Mouse (Mus musculus) brain, embryonic 14.5 days (tissue): ENCODE measurements around the gene Csdc2. TPM values are rescaled to one million over a fixed set of nuclear protein-coding genes. Genes with fewer than 3 reads are reported as not detected.
"Not testable (repeated sequence)": the region's sequence is repeated elsewhere in the genome, so short reads cannot be mapped to it uniquely, and the experiment has no call there.

Source experiments
- DNase-seq: peaks from one replicate; pipeline ENCODE4 v3.0.0-alpha.2; 2011; ENCODE audit warnings: low read depth
- CTCF ChIP-seq: fragments of 200-500 bp; IDR thresholded peaks from 2 replicates; pipeline ENCODE4 v1.5.1; 2012; ENCODE audit warnings: inconsistent platforms, mild to moderate bottlenecking, moderate library complexity, borderline replicate concordance; ENCODE audit not compliant: insufficient read depth, insufficient read length; ENCODE audit errors: extremely low read depth
- POLR2A ChIP-seq: fragments of 200-500 bp; IDR thresholded peaks from 2 replicates; pipeline ENCODE4 v1.6.1; 2012; ENCODE audit warnings: mild to moderate bottlenecking, inconsistent platforms, borderline replicate concordance; ENCODE audit not compliant: poor library complexity, insufficient read depth, insufficient read length, severe bottlenecking; ENCODE audit errors: extremely low read depth
- polyA plus RNA-seq: library from polyadenylated mRNA; depleted of rRNA; stranded (reverse); fragments of >200 nt; gene quantifications from 2 replicates; pipeline ENCODE4 v1.2.3, GENCODE M21; 2012; rRNA removed

Csdc2 gene
- 89.4 and 128 TPM in 2 replicates for polyA plus RNA-seq

DNA sequence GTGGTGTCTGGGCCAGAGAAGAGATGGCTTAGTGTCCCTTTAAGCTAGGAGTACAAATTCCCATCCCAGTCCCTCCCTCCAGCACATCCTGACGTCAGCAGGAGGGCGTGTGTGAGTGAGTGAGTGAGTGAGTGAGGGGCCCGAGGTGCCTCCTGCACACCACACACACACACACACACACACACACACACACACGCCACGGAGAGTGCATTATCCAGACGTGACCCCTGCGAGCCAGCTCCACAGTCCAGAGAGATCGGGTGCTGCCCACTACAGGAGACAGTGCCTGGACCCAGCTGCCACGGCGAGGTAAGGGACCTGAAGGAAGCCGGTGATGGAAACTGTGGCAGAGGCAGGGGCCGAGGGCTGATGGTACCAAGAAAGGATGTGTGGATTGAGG lies at the start of gene Csdc2:
Csdc2 (plus strand) TSS at position 81 of the 400 bp plus-strand sequence.
- TF ChIP-seq CTCF, result no peak
- TF ChIP-seq POLR2A, result peak; percentile 11; the same call in 1 of the 2 replicates
- peak; percentile 90 for DNase-seq

GRCm38 (mm10) chr15:81886795-81887550 lies 49.6 kb upstream of the Csdc2 start:
- DNase-seq, result no peak
- TF ChIP-seq CTCF, result no peak
- TF ChIP-seq POLR2A, result no peak

DNA sequence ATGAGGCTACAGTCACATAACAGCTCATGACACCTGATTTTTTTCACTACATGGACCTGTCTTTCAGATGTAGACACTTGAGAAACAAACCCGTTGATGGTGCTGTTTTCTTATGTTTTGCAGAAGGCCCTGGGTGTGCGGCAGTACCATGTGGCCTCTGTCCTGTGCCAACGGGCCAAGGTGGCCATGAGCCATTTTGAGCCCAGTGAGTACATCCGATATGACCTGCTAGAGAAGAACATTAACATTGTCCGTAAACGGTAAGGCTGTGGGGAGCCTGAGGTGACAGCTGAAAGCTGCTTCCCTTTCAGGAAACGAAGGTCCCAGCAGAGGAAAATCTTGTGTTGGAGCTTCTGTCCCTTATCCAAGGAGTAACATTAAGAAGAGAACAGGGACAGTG lies 47.4 kb upstream of the Csdc2 start:
- TF ChIP-seq CTCF (no peak), POLR2A (no peak)
- DNase-seq, result no peak

DNA sequence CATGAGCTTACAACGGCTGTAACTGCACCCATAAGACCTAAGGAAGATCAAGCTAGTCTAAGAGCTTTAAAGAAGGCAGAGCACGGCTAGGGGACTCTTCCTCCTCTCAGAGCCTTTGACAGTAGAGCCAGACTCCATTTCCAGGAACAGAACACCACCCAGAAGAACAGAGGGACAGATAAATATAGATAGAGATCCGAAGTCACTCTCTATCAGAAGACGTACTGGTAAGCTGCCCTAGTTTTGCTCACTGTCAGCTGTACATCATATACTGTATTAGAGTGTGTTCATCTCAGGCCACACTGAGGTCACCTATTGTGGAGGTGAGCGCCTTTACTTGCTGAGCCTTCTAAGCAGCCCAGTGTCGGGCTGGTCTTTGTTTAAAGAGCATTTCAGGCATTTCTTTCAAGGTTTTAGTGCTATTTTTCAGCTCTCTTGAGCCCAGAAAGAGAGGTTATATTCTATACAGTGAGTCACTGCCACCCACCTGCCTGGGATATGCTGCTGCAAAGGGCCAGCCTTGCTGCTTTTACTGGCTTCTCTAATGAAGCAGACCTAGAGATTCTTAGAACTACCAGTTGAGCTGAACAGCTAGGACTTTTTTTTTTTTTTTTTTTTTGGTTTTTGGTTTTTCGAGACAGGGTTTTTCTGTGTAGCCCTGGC lies 45.3 kb upstream of the Csdc2 start:
- DNase-seq, result no peak

DNA sequence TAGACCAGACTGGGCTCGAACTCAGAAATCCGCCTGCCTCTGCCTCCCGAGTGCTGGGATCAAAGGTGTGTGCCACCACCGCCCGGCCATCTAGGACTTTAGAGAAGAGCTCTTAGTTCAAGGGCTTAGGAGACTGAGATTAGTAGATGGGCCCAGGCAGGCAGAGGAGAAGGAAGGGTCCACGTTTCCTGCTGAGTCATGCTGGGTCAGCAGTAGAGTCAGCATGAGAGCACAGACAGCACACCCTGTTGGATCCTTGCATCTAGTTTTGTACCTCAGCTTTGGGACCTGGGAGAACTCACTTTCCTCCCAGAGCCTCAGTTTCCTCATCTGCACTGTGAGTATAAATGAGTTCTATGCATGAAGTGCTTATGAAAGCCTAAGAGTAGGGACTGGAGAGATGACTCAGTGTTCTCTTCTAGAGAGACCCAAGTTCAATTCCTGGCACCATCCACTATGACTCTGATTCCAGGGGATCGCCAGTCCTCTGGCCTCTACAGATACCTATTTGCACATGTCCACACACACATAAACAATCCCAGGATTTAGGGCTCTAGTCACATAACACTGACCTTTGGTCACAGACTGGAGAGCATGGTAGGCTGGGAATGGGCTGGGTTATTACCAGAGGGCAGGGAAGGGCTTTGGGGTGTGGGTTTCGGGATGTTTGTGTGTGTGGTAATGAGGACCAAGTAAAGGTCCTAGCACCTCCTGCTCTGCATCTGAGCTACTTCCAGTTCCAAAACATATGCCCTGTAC lies 44.6 kb upstream of the Csdc2 start:
- no peak for DNase-seq
- no peak for TF ChIP-seq POLR2A
- no peak for TF ChIP-seq CTCF

More for the DNA sequence above, 45.3 kb upstream of the Csdc2 start:
- TF ChIP-seq CTCF (no peak), POLR2A (no peak)

DNA sequence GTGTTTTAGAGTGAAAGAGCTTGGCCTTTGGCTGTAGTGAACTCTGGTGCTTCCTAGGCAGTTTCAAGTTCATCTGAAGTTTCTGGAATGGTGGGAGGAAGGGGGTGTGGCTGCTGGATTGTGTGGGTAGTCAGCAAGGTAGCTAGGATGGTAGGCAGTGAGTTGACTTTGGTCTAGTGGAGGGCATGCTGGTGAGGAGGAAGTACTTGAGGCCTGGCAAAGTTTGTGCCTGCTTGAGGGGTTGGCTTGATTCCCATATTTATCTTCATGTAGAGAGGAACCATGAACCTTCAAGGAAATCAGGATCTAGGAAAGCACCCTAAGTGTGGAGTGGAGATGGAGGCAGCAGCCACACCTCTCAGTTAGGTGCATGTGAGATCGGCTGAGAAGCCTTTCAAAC lies 42.6 kb upstream of the Csdc2 start:
- DNase-seq, result no peak
- TF ChIP-seq POLR2A (no peak), CTCF (no peak)

DNA sequence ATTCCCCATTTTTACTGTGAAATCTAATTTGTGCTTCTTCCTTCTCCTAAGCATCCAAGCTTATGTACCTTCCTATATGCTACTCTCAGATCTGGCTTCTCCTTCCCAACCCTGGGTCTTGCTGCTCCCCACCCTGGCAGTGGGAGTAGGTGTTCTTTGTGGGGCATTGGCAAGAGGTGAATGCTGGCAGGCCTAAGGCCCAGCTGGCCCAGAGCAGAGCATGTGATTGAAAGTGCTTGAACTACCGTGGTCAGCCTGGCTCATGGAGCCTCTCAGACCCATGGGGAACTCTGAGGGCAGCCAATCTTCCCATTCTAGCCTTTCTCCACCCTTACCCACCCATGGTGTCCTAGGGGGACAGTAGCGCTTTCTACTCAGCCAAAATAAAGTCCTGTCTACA lies 40.2 kb upstream of the Csdc2 start:
- TF ChIP-seq POLR2A, result no peak
- no peak for TF ChIP-seq CTCF
- DNase-seq, result no peak

- TF ChIP-seq POLR2A, result no peak
- no peak for TF ChIP-seq CTCF
- no peak for DNase-seq
These were observed 38.8 kb upstream of the Csdc2 start for GRCm38 (mm10) chr15:81897607-81898285.

DNA sequence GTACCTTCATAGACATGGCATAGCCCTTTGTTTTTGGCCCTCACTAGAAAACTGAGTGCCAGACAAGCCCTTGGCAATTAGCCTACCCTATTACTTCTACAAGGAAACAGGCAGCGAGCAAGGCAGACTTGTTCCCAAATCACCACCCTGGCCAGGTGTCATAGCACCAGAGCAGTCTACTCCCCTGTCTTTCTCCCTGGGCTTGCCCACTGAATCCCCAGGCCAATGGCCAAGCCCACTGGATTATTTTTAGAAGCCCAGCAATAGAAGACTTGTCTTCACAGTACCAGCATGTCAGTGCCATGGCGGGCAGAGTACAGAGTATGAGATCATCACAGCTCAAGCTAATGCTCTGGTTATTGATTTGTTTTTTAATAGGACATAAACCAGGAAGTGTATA lies 37.8 kb upstream of the Csdc2 start:
- TF ChIP-seq CTCF (no peak), POLR2A (no peak)
- no peak for DNase-seq

DNA sequence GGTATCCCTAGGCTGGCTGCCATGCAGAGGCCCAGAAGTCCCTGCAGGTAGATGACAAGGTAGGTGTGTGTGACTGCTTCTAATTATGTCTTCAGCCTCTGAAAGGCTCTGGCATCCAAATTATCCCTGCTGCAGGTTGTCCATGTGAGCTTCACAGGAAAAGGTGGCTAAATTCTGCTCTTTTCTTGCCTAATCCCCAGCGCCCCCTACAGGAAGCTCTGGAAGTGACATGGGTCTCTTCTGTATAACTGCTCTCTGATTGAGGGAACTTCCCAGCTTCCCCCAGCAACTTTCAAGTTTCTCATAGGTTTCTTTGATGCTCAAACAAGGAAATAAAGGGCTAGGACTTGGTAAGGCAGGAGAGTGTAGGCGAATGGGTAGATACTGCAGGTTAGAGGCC lies 31.6 kb upstream of the Csdc2 start:
- TF ChIP-seq POLR2A (no peak), CTCF (peak; percentile 70; the same call in 1 of the 2 replicates)
- peak; percentile 72 for DNase-seq

DNA sequence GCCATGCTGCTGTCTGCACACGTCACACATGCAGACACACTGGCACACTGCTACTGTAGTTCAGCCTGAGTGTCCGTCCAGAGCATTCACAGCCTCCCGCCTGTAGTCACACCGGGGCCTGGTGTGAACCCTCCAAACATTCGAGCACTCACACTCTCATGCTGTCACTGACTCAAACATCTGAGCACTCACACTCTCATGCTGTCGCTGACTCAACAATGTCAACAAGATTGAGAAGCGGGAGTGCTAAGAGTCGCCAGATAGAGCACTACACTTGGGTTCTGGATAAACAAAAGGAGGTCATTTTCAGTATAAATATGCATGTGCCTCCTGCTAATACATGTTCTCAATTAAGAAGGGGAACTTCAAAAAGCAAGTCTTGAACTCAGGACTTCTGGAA lies 28.6 kb upstream of the Csdc2 start:
- no peak for DNase-seq
- TF ChIP-seq CTCF (no peak), POLR2A (no peak)

DNA sequence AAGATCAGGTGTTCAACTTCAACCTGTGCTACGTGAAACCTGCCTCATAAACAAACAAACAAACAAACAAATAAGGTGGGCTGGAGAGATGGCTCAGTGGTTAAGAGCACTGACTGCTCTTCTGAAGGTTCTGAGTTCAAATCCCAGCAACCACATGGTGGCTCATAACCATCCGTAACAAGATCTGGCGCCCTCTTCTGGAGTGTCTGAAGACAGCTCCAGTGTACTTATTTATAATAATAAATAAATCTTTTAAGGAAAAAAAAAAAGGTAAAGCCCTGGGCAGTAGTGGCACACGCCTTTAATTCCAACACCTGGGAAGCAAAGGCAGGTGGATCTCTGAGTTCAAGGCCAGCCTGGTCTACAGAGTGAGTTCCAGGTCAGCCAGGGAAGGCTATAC lies 27.8 kb upstream of the Csdc2 start:
- DNase-seq, result not testable (repeated sequence)
